Comparison of ENCODE assay signal across 18 mouse cellular contexts in the genomic region with DNA sequence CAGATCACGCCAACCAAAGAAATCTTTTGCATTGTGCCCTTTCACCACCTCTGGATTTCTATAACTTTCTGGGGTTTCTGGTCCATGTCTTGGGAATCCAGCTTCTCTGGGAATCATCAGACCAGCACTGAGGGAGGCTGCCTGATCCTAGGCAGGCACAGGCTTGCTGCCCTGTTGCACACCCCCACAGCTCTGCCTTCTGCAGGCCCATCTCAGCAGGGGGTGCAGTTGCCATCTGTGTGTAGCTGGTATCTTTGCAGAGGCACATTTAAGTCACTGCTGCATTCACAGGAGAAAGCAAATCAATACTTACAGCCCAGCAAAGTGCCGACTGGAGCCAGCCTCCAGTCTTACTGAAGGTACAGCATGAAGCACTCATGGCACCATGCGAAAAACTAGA. TPM values are rescaled to one million over a fixed set of nuclear protein-coding genes. Genes with fewer than 3 reads are reported as not detected.
A peak's percentile ranks its signal among the peaks of the same experiment; 100 is the strongest.
DNase-seq lines count a peak whose midpoint lies in the region; ATAC-seq lines count a peak whose summit lies in the region.
"Had no signal": no experiment of that assay in that cellular context is flagged by ENCODE, and none has a peak within 500 bp of the region (broad histone marks: within the 10 kb centered on the region; RNA-seq: fewer than 3 reads in every experiment).

No protein-coding gene starts in this region.

- intact Hi-C loops in left cerebral cortex, postnatal 36 days (cut with DNase I), result loop anchor here (10.0 kb wide), 1 partner anchor 401 kb away; no protein-coding TSS in a partner anchor

- no peak for DNase-seq in frontal cortex, postnatal 14 days (ENCODE audit: low spot score in 2 of 2)
- peak; percentile 52 for DNase-seq in right cerebral cortex, adult 18-20 months
- DNase-seq in right cerebral cortex, postnatal 14 days, result no peak
- DNase-seq in left cerebral cortex, postnatal 36 days (ENCODE audit: low spot score in 2 of 2), result peak; percentile 24 to 57
- DNase-seq in embryo, embryonic 11 days, result no peak
- DNase-seq in lung, postnatal 4 days, result no peak
- DNase-seq: adrenal gland, adult 2 months; gastrocnemius, adult 2 months; heart, postnatal 36 days; kidney, adult 18-20 months; kidney, postnatal 4 days; liver, postnatal 0 days; thymus, postnatal 25 days had no signal

- ATAC-seq in frontal cortex, adult (ENCODE audit: low TSS enrichment), result peak; percentile 79
- ATAC-seq: forebrain, embryonic 16.5 days; inflammation-experienced regulatory T-cells, adult 6 months; liver, postnatal 0 days; lung, postnatal 0 days had no signal

RNA-seq across cellular contexts. Expression of a gene that starts 3.8 kb away (rescaled TPM):
- total RNA-seq in left cerebral cortex, postnatal 36 days (2021), result 10 to 100 TPM; 55.3 to 69.7 TPM
- total RNA-seq: MEL had no signal

Comparison
In these comparisons a context has a peak if more than half of its experiments do, and no peak if none do; other contexts are left out.
1. DNase-seq: peak in right cerebral cortex, adult 18-20 months (single experiment) and left cerebral cortex, postnatal 36 days (2 of 2); none in frontal cortex, postnatal 14 days (0 of 2), right cerebral cortex, postnatal 14 days (single experiment), embryo, embryonic 11 days (single experiment) and lung, postnatal 4 days (0 of 2).